Mouse (Mus musculus) R1 (cell line): ENCODE results near the gene Cdk13.

Experiments used
- DNase-seq: peaks from one replicate; pipeline ENCODE4 v3.0.0-alpha.2; 2018; ENCODE audit warnings: low read depth, low spot score

Cdk13 gene

GRCm38 (mm10) chr13:17804909-17805613 lies at the start of gene Cdk13:
TSS of gene Cdk13 (minus strand) at chr13:17805097.
- DNase-seq = peak; percentile 98

DNA sequence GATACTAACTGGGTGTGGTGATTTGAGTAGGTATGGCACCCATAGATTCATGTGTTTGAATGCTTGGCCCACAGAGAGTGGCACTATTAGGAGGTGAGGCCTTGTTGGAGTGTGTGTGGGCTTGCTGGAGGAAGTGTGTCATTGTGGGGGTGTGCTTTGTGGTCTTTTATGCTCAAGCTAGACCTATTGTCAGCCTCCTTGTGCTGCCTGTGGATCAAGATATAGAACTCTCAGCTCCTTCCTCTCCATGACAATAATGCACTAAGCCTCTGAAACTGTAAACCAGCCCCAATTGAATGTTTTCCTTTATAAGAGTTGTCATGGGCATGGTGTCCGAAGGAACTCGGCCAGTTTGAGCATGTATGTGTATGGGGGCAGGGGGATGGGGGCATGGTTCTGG lies 38.4 kb upstream of the Cdk13 start:
- DNase-seq = peak; percentile 79

DNA sequence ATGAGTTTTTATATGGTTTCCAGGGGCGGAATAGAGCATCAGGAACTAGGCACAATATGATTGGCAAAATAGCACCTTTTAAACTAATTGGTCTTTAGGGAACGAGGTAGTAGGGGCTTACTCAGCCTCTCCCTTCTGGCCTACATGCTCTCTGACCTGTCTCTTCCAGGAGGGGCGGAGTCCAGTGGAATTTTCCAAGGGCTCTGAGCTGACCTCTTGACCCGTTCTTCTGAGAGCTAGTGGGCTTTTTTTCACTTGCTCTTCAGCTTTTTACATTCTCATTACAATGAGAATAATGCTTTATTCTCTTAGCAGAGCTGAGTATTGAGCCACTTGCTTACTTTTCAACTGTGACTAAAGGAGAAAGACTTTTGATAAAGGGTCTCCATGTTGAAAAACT lies 37.9 kb upstream of the Cdk13 start:
- DNase-seq = peak; percentile 79

GRCm38 (mm10) chr13:17839137-17839536 lies 34.2 kb upstream of the Cdk13 start:
- DNase-seq = no peak

- DNase-seq = peak; percentile 78
Measured at GRCm38 (mm10) chr13:17838484-17838851, 33.6 kb upstream of the Cdk13 start.

DNA sequence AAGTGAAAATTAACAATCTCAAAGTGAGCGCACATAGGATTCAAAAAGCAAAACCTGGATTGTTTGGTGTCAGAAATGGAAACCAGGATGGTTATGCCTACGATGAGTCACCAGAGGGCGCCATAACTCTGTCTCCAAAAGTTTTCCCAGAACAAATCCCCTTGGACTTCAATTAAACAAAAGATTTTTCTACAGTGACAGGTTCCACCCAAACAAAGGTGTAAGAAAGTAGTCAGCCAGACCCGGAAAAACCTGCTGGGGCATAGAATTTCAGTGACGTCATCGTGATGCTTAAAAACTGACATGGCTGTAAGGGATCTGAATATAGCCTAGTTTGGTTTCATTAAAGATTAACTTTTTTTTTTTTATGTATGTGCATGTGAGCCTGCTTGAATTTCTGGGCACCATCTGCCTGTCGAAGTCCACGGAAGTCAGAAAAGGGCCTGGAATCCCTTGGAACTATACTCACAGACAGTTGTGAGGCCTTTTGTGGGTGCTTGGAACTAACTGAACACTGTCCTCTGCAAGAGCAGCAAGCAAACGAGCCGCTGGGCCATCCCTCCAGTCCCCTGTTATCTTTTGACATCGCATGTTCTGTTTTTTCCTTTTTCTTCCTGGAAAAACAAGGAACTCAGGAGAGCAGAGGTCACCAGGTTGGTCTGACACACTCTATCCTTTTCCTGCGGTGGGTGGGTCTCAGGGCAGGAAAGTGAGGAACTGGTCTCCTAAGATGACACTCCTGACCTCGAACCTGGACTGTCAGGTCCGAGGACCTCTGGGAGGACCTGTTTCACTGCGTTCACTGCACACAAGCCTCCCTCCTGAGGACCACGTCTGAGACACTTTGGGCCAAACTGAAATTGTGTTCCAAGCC lies 33.0 kb upstream of the Cdk13 start:
- peak; percentile 78 for DNase-seq

DNA sequence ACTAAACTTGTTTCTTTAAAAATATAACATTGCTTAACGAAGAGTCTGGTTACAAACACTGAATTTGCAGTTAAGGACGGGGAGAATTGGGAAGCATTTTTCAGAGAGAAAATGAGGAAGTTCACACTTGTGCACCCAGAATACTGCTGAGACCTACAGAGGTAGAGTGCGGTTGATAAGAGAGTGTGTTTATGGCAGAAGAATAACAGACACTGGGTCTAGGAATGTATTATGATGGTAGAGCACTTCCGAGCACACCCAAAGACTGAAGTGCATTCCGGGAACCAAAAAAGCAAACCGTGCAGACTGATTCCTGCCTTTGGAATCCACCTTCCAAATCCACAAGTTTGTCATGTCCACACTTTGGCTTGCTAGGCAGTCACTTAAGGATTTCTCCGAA lies 31.9 kb upstream of the Cdk13 start:
- no peak for DNase-seq

GRCm38 (mm10) chr13:17832940-17833339 lies 28.0 kb upstream of the Cdk13 start:
- DNase-seq = no peak

GRCm38 (mm10) chr13:17817226-17817625 lies 12.3 kb upstream of the Cdk13 start:
- no peak for DNase-seq

DNA sequence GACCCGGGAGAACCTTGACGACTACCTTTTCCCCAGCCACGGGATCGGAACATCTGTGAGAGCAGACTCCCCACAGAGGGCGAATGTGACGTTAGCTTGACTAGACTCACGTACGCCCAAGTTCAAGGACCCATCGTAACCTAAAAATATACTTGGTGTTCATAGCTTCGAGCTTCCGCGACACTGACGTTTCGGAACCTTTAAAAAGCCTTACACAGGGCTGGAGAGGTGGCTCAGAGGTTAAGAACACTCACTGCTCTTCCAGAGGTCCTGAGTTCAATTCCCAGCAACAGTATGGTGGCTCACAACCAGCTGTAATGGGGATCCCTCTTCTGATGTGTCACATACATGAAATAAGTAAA lies 698 bp upstream of the Cdk13 start:
- no peak for DNase-seq

DNA sequence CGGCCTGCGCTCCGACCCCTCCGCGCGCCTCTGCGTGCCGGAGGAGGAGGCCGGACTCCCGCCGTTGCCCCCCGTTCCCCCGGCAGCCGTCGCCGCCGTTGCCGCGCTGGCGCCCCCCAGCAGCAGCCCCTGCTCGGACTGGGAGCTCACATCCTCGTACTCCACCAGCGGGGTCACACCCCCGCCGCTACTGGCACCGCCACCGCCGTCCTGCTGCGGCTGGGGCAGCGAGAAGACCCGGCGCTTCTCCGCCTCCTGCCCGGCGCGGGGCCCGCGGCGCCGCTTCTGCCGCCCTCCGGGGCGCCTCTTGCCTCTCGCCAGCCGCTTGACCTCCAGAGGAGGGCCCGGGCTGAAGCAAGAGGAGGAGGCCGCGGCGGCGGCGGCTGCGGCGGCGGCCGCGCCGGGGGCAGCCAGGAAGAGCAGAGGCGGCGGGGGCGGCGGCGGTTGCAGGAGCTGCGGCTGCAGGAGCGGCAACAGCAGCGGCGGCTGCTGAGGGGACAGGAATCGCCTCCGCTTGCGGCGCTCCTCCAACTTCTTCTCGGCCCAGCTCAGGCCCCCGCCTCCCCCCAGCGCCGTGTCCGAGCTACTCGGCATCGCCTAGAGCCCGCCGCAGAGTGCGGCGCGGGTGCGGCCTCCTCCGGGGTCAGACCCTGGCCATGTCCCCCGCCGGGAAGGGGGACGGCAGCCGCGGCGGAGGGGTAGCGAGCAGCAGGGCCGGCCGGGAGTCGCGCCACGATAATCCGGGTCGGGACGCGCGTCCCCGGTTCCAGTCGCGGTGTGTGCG lies 647 bp downstream of the Cdk13 start:
- peak; percentile 49 for DNase-seq

DNA sequence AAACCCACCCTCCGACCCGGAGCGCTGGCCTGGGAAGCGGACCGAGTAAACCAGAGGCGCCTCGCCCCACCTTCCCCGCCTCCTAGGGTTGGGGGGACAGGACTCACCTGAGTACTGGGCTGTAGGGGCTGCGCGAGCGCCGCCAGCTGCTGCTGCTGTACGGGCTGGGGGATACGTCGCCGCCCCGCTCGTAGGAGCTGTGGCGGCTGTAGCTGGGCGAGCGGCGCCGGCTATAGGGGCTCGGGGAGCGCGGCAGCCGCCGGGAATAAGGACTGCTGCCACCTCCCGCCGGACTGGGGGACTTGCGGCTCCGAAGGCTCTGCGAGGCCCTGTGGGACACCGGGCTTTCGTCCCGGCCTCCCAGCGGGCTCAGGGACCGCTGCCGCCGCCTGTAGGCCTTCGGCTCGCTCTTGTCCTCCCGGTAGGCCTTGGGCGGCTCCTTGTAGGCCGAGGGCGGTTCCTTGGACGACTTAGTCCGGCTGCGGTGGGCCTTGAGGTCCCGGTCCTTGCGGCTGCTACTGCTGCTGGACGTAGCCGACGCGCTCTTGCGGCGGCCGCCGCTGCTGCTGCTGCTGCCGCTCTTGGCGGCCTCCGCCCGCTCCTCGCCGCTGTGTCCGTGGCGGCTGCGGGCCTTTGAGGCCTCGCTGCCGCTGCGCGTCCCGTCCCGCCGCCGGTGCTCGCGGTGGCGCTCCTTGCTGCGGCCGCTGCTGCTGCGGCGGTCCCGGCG lies 1.4 kb downstream of the Cdk13 start:
- DNase-seq = peak; percentile 68

- no peak for DNase-seq
Measured at GRCm38 (mm10) chr13:17802880-17803279, 2.0 kb downstream of the Cdk13 start.

DNA sequence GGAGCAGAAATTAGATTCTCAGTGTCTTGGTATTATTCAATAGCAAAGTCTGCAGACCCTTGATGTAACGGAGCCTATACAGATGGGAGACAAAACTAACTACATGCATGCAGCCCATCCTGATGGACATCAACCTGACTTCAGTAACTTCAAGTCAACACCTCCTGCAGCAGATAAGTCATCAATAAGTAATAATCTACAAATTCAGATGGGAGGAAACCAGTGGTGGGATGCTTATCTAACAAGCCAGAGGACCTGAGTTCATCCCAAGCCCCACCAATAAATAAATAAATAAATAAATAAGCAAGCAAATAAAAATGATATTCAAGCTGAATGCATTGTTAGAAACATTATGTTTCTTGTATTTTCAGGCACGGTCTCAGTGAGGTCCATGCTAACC lies 5.2 kb downstream of the Cdk13 start:
- no peak for DNase-seq

GRCm38 (mm10) chr13:17795757-17796456 lies 9.0 kb downstream of the Cdk13 start:
- no peak for DNase-seq

DNA sequence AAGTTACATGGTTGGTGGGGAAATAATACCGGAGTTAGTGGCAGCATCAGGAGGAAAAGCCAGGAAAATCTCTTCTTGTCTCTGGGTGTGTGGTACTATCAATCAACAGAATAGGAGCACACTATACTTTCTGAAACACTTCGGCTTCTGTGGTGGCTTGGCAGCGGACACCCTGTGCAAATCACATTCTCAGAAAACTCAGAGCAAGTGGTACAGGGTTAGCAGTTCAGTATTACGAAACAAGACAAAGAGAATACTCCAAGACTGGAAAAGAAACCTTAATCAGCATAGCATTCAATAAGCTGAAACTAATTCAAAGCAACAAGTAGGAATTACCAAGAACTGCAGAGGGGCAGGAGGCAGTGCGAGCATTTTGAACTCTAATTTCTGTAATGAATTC lies 21.3 kb downstream of the Cdk13 start:
- DNase-seq = no peak

- DNase-seq = no peak
Measured at GRCm38 (mm10) chr13:17779923-17780322, 25.0 kb downstream of the Cdk13 start.

- DNase-seq = no peak
Measured at GRCm38 (mm10) chr13:17776303-17776702, 28.6 kb downstream of the Cdk13 start.

GRCm38 (mm10) chr13:17775364-17775763 lies 29.5 kb downstream of the Cdk13 start:
- no peak for DNase-seq

DNA sequence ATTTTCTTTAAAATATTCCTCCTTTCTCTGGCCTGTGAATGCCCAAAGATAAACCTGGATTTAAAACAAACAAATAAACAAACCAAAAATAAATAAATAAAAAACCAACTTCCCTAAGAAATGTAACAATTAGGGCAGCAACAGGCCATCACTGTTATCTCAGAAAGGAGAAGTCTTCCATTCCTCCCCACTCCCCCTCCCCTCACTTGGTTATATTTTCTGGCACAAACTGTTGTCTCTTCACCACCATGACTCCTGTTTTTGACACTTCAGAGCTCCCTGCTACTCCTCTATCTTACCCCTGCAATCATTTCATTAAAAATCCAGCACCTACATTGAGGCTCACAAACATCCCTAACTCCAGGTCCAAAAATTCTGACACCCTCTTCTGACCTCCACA lies 31.8 kb downstream of the Cdk13 start:
- DNase-seq = no peak

DNA sequence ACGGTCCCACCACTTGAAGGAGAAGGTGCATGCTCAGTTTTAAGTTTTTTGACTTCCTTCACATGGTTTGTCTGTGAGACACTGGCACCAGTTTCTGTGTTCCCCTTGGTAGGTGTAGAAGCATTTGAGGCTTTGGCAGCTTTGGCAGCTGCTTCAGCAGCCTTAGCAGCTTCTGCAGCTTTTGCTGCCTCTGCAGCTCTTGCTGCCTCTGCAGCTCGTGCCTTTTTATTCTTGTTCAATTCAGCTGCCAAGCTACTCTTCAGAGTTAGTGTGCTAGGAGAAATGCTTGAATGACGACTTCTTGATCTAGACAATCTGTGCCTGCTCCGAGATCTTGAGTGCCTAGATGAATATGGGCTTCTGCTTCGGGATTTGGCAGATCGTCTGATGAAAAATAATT lies 32.3 kb downstream of the Cdk13 start:
- DNase-seq = no peak
